Mouse (Mus musculus) heart, adult 2 months (tissue): ENCODE measurements around the gene Fat2.

ENCODE experiments used
- CTCF ChIP-seq: fragments of 200-600 bp; IDR thresholded peaks from 2 replicates; pipeline ENCODE4 v1.8.1; 2022; ENCODE audit warnings: antibody characterized with exemption, mild to moderate bottlenecking, moderate library complexity
- EP300 ChIP-seq: fragments of 200-500 bp; IDR thresholded peaks from 2 replicates; pipeline ENCODE4 v1.6.1; 2011; ENCODE audit warnings: low read depth, low read length, control low read depth; ENCODE audit not compliant: insufficient read depth
- POLR2A ChIP-seq: fragments of 200-500 bp; IDR thresholded peaks from 2 replicates; pipeline ENCODE4 v1.6.1; 2011; ENCODE audit warnings: mild to moderate bottlenecking, low read depth, low read length, control low read depth; ENCODE audit not compliant: insufficient read depth

DNA sequence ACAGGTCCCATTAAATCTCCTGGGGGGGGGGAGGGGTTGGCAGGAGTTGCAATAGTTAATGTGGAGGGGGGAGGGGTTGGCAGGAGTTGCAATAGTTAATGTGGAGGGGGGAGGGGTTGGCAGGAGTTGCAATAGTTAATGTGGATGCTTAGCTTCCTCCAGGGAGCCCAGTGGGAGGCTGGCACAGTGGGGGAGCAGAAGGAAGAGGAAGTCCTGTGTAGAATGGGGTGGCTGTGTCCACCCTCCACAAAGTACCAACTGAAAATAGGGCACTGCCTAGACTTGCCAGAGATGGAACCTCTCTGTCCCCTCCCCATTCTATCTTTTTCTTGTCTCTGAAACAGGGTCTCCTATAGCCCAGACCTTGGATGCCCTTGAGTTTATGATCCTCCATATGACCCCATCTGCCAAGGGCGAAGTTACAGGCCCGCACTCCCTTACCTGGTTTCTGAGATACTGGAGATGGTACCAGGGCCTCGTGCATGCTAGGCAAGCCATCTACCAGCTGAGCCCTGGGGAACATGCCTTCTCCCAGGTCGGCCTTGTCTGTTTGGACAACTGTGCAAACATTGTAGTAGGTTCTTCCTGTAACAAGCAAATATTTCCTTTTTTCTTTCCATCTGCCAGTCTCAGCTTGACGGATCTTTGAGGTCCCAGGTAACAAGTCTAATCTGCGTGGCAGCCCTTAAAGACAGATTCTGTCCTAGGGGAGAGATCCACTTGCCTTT, 126.6 kb downstream of the Fat2 start:
- no peak for TF ChIP-seq POLR2A
- no peak for TF ChIP-seq CTCF
- no peak for TF ChIP-seq EP300
